Mouse (Mus musculus) liver, postnatal 0 days (tissue): ENCODE results near the gene Ppp1r3c.

Source experiments
- CTCF ChIP-seq: sonication (generic); IDR thresholded peaks from 2 replicates; pipeline ENCODE4 v1.5.1; 2016; ENCODE audit warnings: antibody characterized with exemption, low read depth
- EP300 ChIP-seq: IDR thresholded peaks from 2 replicates; pipeline ENCODE4 v1.6.1; 2016; ENCODE audit warnings: antibody characterized with exemption, low read depth, mild to moderate bottlenecking

GRCm38 (mm10) chr19:36698200-36698599 is 38.3 kb downstream of the Ppp1r3c start:
- TF ChIP-seq CTCF = no peak
- TF ChIP-seq EP300 = no peak
